Mouse (Mus musculus) monocyte, adult 5-6 weeks (primary cell): Measurements from ENCODE around the gene Zfp60. TPM values are rescaled to one million over a fixed set of nuclear protein-coding genes. Genes with fewer than 3 reads are reported as not detected.
"Not testable (repeated sequence)": the region's sequence is repeated elsewhere in the genome, so short reads cannot be mapped to it uniquely, and the experiment has no call there.

ENCODE experiments used
- ATAC-seq: fragments of 153-309, 156-312 bp; replicated peaks from 2 replicates; pipeline ENCODE4 v1.8.0; 2017; ENCODE audit warnings: mild to moderate bottlenecking; ENCODE audit not compliant: low TSS enrichment, insufficient number of reproducible peaks, severe bottlenecking, poor library complexity, low FRiP score
- total RNA-seq: library from RNA; stranded (forward); fragments of 200-1000, 200-491, 200-594 nt; gene quantifications from 3 replicates; pipeline ENCODE4 v1.2.3, GENCODE M21; 2017

Gene Zfp60
- total RNA-seq, 1 experiment from 2014 or later: 5.2 TPM

DNA sequence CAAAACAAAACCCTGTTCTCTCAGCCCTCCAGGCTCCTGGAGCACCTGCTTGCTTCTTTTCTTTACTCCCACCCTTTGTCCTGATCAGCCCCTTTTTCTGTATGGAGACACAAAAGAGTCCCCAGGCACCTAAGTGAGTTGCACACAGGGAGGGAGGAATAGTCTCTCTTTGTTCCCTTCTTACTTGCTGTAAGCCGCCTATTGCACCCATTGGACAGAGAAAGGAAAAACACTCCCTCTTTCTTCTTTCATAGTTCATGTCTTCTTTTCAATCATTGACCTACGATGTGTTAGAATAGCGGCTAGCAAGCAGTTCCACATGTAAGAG lies 25.8 kb downstream of the Zfp60 start:
- no peak for ATAC-seq

DNA sequence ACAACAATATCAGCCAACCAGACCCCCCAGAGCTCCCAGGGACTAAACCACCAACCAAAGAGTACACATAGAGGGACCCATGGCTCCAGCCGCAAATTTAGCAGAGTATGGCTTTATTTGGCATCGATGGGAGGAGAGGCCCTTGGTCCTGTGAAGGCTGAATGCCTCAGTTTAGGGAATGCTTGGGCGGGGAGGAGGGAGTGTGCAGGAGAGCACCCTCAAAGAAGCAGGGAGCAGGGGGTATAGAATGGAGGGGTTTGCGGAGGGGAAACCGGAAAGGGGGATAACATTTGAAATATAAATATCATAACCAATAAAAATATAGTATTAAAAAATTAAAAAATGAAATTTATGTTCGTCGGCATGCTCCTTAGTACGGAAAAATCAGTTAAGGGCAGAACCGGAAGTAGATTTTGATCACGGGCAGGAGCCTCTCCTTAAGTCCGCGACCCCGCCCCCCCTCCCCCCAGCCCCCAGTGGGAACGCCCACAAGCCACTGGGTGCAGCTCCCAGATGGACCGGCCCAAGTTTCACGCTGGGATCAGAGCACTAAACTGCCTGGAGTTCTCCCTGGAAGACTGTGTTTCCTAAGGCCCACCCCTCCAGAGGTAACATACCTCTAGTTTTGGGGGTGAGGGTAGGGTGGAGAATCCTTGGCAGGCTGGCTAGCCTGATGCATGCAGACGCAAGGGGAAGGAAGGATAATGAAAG lies 34.1 kb downstream of the Zfp60 start:
- no peak for ATAC-seq

DNA sequence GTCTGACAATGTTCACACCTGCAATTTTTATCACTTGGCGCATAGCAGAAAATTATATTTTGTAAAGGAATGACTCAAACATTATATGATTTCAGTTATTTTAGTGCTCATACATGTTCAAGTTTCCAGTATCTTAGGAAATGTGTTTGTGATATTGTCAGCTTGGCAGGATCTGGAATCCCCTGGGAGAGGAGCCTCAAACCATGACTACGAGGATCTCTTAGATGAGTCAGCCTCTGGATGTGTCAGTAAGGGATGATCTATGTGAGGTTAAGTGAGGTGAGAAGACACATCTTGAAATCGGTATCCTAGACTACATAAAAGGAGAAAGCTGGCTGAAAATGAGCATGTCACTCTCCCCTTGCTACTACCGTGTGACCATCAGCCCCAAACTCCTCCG lies 58.1 kb downstream of the Zfp60 start:
- ATAC-seq: no peak

DNA sequence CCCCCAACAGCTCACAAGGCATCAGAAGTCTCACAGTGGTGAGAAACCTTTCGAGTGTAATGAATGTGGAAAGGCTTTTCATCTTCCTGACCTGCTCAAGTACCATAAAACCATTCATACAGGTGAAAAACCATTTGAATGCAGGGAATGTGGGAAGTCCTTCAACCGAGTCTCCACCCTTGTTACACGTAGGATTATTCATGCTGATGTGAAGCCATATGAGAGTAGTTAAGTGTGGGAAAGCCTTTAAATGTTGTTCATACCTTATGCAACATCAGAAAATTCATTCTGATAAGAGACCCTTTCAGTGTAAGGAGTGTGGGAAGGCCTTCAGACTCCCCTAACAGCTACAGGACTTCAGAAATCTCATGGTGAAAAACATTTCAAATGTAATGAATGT lies 62.7 kb downstream of the Zfp60 start:
- not testable (repeated sequence) for ATAC-seq

DNA sequence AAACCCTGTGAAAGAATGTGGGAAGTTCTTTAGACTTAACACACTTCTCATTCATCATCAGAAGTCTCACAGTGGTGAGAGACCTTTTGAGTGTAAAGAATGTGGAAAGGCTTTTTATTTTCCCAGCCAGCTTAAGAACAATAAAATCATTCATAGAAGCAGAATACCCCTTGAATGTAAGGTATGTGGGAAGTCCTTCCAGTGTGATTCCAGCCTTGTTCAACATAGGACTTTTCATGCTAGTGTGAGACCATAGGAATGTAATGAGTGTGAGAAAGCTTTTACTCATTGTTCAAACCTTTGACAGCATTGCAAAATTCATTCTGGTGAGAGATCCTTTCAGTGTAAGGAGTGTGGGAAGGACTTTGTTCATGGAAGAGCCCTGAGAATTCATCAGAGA lies 63.4 kb downstream of the Zfp60 start:
- ATAC-seq: no peak

DNA sequence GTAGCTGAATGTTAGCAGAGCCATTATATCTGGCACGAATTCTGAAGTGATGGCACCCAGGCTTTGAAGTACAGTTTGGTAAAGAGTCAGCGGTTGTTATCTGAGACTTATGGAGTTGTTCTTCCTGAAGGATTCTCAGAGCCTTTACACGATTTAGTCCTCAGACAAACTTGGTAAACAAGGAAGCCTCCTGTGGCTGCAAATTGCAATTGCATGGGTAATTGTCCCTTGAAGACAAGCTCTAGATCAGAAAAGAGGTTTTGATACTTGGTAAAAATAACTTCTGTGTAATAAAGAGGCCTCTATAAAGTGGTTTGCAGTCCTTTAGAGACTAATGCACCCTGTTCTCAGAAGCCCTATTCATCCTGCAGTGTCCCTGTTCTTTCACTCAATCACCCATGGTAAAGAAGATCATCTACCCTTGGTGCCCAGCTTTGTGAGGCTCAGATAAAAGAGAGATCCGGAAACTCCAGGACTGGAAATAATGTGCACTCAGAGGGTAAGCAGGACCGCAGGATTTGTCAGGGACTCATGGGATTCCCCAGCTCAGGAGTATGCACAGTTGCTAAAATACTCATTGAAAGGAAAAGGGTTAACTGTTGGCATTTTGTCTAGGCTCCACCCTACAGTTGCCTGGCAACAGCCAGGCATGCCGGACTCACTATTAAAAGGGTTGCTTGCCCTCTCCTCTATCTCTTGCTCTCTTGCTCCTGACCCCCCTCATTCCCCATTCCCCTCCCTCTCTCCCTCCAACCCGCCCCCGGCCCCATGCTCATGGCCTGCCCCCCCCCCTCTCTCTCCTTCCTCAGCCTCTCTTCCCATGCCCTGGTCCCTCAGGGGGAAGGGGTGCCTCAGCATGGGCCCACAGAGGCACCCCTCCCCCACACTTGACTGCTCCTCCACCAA lies 67.0 kb downstream of the Zfp60 start:
- ATAC-seq: no peak

DNA sequence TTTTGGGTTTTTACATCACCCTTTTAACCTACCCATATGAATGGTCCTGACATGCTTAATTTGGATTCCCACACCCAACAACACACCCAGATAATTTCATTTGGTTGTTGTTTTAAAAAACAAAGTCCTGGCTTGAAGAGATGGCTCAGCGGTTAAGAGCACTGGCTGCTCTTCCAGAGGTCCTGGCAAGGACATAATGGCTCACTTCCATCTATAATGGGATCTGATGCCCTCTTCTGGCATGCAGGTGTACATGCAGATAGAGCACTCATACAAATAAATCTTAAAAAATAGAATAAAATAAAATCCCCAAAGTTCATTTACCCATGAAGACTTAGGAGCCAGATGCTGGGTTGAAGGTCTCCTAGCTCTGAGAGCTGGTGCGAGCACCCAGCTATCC lies 69.9 kb downstream of the Zfp60 start:
- ATAC-seq: no peak

DNA sequence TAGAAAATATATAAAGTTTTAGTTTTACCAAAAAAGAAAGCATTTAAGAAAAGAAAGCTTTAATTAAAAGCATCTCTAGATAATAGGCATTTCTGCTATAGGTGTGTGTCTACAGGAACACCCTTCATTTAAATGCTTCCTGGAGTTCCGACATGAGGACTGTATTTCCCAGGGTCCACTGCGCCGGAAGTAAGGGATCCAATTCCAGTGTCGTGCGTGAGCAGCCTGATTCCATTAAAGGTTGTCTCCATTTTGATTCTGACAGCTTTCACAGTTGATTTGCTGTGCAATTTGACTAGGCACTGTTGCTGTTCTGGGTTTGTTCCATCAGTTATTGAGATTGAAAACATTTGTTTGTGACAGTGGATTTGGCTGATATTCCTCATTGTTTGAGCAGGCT lies 71.8 kb downstream of the Zfp60 start:
- ATAC-seq: no peak

Other genes with a start within 250 kb of the Zfp60 start
- gene Sertad1, start 244.5 kb upstream of the Zfp60 start, total RNA-seq: 14.4 to 44.5 TPM (median 30.3 TPM) in 3 replicates
- 0.19 to 0.53 TPM (median 0.38 TPM) in 3 replicates for gene Prx, start 232.1 kb upstream of the Zfp60 start, total RNA-seq
- gene Hipk4, start 208.1 kb upstream of the Zfp60 start, total RNA-seq: not detected in 3 replicates
- 13.7 to 42.8 TPM (median 31.8 TPM) in 3 replicates for gene Pld3, start 178.2 kb upstream of the Zfp60 start, total RNA-seq
- 3.6 to 29.0 TPM (median 10.5 TPM) in 3 replicates for gene 2310022A10Rik, start 178.2 kb upstream of the Zfp60 start, total RNA-seq
- 77.2 to 150 TPM (median 108 TPM) in 3 replicates for gene Akt2, start 139.8 kb upstream of the Zfp60 start, total RNA-seq
- not detected in 3 replicates for gene Ttc9b, start 77.5 kb upstream of the Zfp60 start, total RNA-seq
- 3.2 to 18.5 TPM (median 4.4 TPM) in 3 replicates for gene Map3k10, start 56.8 kb upstream of the Zfp60 start, total RNA-seq
- 0.58 to 1.4 TPM in 2 of 3 replicates, not detected in the other for gene Zfp607b, start 42.0 kb upstream of the Zfp60 start, total RNA-seq
- gene Zfp626, start 75.8 kb downstream of the Zfp60 start, total RNA-seq: 5.9 to 14.7 TPM (median 14.1 TPM) in 3 replicates
- 2.5 to 8.0 TPM (median 5.8 TPM) in 3 replicates for gene Zfp59, start 107.2 kb downstream of the Zfp60 start, total RNA-seq
- gene Zfp607a, start 126.1 kb downstream of the Zfp60 start, total RNA-seq: 9.2 to 22.9 TPM (median 10.5 TPM) in 3 replicates
- 4.3 to 14.5 TPM (median 11.3 TPM) in 3 replicates for gene Zfp974, start 198.1 kb downstream of the Zfp60 start, total RNA-seq
- 11.1 to 21.1 TPM (median 16.7 TPM) in 3 replicates for gene Zfp780b, start 247.8 kb downstream of the Zfp60 start, total RNA-seq